Mouse (Mus musculus) frontal cortex, postnatal 36 days (tissue): ENCODE data around the gene Ralgapa2.

Source experiments
- DNase-seq, 2 experiments: peaks; one replicate each; pipeline ENCODE4 v3.0.0; 2022; ENCODE audit warnings: low spot score in 2 of 2

The Ralgapa2 gene

DNA sequence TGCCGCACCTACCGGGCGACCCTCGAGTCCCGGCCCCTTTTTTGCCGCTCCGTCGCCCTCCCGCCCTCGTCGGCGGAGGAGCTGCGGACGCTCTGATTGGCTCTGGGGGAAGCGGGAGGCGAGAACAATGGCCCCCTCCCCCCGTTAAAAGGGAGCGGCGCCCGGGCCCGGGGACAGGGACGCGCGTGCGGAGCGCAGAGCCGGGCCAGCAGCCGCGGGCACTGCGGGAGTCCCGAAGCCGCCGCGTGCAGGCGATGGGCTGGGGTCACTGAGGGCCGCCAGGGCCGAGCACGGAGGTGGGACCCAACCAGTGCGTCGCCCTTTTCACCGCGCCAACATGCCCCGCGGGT lies 290.2 kb downstream of the Ralgapa2 start:
- peak; percentile 35 to 52 for DNase-seq

DNA sequence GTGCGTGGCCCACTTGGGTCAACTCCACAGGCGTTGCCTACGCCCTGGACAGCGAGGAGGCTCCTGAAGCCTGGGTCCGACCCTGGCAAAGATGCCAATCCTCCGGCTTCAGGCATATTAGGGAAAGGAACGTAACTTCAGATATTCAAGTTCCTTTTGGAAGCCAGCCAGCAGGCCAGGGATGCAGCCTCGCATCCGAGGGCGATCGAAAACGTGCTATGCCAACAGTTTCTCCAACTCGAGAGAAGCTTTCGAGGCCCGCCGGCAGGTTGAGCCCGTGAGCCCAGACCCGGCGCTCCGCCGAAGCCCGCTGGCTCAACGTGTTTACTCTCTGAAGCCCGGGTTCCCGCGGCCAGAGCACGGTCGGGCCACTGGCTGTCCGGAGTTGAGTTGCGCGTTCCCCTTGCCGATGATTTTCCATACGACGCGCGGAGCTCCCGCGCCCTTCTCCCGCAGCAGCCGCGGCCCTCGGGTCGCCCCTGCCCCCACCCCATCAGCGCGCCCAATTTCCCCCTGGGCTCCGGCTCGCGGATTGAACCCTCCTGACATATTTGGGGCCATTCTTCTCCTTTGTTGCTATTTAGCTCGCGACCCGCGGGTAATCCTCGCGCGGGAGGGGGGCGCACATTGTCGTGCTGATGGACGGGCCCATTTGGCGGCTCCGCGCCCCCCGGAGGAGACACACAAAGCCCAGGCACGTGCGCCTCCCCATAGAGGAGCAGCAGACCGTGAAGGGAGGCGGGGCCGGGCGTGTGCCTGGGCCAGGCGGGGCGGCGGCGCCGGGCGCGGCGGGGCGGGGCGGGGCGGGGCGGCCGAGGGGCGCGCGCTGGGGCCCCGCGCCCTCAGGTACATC lies 290.8 kb downstream of the Ralgapa2 start, which contains the start of gene Insm1:
Gene Insm1, plus strand, starts transcription at position 846 of the 853 bp plus-strand sequence.
- DNase-seq = peak; percentile 52 to 63

DNA sequence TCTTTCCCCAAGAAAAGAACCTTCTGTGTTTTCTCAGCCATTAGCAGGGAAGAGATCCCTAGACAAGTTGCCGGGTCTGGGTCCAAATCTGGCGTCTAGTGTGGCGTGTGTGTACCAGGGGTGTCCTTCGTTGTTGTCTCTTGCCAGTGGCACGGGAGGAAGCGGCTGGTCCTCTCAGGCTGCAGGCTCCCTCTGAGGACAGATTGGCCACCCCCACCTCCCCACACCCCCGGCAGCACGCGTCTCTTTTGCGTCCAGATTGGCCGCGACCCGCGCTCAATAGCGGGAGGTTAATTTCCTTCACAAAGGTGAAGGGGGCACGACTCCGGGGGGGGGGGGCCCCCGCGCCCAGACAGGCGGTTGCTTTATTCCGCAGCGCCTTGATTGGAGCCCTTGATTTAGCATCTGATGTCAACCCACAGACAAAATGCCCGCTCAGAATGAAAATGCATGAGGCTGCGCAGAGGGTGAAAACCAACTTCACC lies 291.5 kb downstream of the Ralgapa2 start:
- DNase-seq = no peak

- DNase-seq = no peak
Observed at GRCm38 (mm10) chr2:146219791-146220190, 292.4 kb downstream of the Ralgapa2 start.

DNA sequence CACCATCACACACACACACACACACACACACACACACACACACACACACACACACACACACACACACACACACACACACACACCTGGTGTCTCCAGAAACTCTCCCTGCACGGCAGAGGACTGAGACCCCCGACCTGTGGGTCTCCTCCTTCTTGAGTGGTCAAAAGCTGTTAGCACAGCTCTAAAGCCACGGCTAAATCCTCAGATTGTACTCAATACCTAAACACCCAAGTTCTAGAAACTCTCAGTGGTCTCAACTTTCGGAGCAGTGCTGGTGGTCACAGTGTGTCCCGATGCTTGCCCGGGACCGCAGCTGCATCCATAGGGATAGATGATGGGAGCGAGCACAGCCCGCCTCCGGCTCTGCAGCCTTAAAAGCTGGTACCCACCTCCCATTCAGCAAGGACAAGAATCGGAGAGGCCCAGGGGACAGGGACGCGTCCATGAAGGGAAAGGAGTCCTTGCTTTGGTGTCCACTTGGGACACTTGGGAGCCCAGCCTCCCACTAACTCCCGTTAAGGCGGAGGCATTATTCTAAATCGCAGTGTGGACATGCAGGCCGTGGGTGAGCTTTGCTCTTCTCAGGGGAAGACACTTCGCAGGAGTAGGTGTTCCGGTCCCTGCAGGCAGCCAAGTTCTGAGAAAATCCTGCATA lies 293.1 kb downstream of the Ralgapa2 start:
- peak; percentile 24 to 50 for DNase-seq

- DNase-seq = no peak
Observed at GRCm38 (mm10) chr2:146218161-146218691, 293.9 kb downstream of the Ralgapa2 start.

DNA sequence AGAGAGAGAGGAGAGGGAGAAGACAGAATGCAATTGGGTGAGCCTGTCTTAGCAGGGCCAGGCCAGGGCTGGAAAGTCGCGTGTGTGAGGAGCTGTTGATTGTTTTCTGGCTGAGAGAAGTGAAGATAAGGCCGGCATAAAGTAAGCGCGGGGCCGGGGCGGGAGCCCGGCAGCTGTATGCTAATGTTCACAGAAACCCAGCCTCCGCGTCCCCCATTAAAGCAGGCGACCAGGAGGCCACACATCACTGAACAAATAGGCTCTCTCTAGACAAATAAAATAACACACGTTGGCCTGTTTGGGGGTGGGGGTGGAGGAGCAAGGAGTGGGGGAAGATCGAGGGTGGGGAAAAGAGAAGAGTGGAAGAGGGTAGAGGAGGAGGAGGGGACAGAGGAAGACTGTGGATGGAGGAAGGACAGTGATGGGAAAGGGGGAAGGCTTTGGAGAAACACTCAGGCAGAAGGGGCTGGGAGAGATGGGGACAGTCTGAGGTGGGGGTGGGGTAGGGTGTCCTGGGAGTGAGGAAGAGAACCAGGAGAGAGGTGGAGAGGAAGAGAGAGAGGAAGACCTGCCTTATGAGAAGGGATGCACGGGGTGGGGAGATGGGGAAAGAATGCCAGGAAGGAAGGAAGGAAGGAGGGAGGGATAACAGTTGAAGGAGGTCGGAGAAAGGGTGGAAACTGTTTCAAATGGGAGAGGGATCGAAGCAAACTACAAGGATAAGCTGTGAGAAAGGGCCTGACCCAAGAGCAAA lies 294.7 kb downstream of the Ralgapa2 start:
- peak in 1 of 2 experiments; percentile 17 for DNase-seq

DNA sequence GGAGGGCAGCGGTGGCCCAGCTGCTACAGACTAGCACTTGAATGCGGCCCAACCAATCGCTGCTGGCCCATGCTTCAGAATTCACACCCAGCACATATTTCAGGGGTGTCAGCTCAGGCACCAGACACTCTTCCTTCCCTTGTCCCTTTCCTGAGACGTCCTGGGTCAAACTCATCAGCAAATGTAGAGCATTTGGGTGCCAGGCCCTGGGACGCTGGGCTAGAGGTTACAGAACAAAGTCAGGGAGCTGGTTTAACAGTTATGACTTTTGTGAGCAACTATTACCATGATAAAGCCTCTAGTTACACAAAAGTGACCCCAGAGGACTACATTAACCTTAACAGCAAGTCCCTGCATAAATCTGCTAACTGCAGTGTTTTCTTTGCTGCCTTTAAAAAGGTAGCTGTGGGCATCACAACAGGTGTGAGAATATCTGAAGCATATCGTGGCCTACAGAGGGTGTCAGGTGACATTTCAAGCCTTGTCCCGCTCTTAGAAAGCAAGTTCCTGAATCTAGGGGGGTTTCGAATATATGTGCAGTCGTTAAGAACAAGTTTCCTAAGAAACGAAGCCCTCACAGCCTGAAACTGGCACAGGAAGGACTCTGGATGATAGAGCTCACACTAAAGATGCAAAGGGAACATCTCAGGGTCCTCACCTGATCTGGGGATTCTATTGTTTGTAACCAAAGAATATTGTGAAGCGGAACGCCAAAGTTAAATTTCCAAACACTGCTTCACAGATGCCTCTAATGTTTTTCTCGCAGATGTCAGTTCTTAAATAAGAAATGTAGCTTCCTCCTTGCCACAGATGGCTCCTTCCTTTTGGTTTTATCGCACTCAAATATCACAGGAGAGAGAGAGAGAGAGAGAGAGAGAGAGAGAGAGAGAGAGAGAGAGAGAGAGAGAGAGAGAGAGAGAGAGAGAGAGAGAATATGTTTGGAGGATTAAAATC lies 295.8 kb downstream of the Ralgapa2 start:
- peak in 1 of 2 experiments; percentile 11 for DNase-seq

DNA sequence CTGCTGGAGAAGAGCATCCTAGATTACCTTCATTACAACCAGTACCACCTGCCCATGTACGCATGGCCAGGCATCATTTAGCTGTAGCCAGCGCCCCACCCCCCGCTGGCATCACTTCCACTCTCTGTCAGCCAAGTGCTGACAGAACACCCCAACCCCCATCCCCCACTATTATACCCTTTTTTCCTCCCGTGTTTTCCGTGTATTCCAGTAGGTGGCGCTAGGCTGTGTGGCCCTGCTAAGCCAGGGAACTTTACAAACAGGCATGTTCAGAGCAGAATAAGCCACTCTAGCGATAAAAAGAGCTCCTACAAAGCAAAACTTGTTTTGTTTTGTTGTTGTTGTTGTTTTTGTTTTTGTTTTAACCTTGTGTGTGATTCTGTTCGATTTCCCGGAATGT lies 297.4 kb downstream of the Ralgapa2 start:
- peak in 1 of 2 experiments; percentile 59 for DNase-seq

- no peak for DNase-seq
Observed at GRCm38 (mm10) chr2:146210968-146211367, 301.2 kb downstream of the Ralgapa2 start.

- no peak for DNase-seq
Observed at GRCm38 (mm10) chr2:146197947-146198346, 314.2 kb downstream of the Ralgapa2 start.

- DNase-seq = no peak
Observed at GRCm38 (mm10) chr2:146196126-146196525, 316.0 kb downstream of the Ralgapa2 start.
